Mouse (Mus musculus) pancreas, adult 10 weeks (tissue): ENCODE results near the gene Ndufv2. TPM values are rescaled to one million over a fixed set of nuclear protein-coding genes. Genes with fewer than 3 reads are reported as not detected.

Source experiments
- polyA plus RNA-seq: library from polyadenylated mRNA; stranded (reverse); fragments of 350-450 nt; fragmentation: Illumina TruSeq; extraction: RNeasy Lipid Tissue Mini Kit (QIAGEN cat#74804); gene quantifications from one replicate; pipeline ENCODE4 v1.2.3, GENCODE M21; 2015; ENCODE audit warnings: low read depth, low replicate concordance; ENCODE audit not compliant: insufficient read depth

Gene Ndufv2
- polyA plus RNA-seq = 24.2 TPM

GRCm38 (mm10) chr17:66101380-66102330 lies at the start of gene Ndufv2:
Gene Ndufv2, minus strand, starts transcription at chr17:66101559.

GRCm38 (mm10) chr17:66123066-66123815 lies 21.9 kb upstream of the Ndufv2 start, which contains the start of gene Ddx11:
Gene Ddx11, plus strand, starts transcription at chr17:66123520.

GRCm38 (mm10) chr17:66111402-66111959 lies 10.1 kb upstream of the Ndufv2 start, which contains the start of gene Washc1:
Gene Washc1, plus strand, starts transcription at chr17:66111545.

GRCm38 (mm10) chr17:66076934-66077333 lies 24.4 kb downstream of the Ndufv2 start, which contains the start of gene Ankrd12:
Gene Ankrd12, minus strand, starts transcription at chr17:66077089.

Other genes with a start within 250 kb of the Ndufv2 start
- gene Ralbp1, start 215.8 kb downstream of the Ndufv2 start, polyA plus RNA-seq = 12.7 TPM
- gene Twsg1, start 150.3 kb downstream of the Ndufv2 start, polyA plus RNA-seq = 21.8 TPM
- gene Ankrd12, start 24.5 kb downstream of the Ndufv2 start, polyA plus RNA-seq = 14.2 TPM
- 7.4 TPM for gene Washc1, start 10.0 kb upstream of the Ndufv2 start, polyA plus RNA-seq
- 1.3 TPM for gene Ddx11, start 22.0 kb upstream of the Ndufv2 start, polyA plus RNA-seq